Mouse (Mus musculus): ENCODE results near the gene Pth2.

The Pth2 gene

GRCm38 (mm10) chr7:45231192-45231591, 50.4 kb downstream of the Pth2 start:
- no peak for DNase-seq (ENCODE audit: extremely low read depth, insufficient read length, low spot score)

Data from 3134 (cell line).